Mouse (Mus musculus) ZHBTc4 (cell line): ENCODE results near the gene Matn4.

Source experiments
- DNase-seq: peaks from one replicate; pipeline ENCODE4 v3.0.0-alpha.2; 2011; ENCODE audit warnings: low read depth, low spot score

Gene Matn4

DNA sequence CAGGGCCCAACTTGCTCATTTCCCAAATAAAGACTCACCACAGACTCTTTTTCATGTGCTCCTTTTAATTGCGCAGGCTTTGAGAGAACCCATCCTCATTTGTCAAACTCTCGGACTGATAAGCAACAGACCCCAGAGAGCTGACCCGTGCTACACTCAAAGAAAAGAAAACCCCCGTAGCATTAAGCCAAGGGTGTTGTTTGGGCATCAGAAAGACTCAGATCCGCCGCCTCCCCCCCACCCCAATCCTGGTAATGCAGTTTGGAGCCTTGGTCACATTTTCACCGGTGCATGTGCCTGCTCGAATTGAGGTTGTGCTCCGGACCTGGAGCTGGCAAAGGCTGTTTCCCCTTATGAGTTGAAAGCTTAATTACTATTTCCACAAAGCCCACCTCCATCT lies at the start of gene Matn4:
TSS of gene Matn4 (minus strand) at position 101 of the 400 bp plus-strand sequence.
- no peak for DNase-seq

DNA sequence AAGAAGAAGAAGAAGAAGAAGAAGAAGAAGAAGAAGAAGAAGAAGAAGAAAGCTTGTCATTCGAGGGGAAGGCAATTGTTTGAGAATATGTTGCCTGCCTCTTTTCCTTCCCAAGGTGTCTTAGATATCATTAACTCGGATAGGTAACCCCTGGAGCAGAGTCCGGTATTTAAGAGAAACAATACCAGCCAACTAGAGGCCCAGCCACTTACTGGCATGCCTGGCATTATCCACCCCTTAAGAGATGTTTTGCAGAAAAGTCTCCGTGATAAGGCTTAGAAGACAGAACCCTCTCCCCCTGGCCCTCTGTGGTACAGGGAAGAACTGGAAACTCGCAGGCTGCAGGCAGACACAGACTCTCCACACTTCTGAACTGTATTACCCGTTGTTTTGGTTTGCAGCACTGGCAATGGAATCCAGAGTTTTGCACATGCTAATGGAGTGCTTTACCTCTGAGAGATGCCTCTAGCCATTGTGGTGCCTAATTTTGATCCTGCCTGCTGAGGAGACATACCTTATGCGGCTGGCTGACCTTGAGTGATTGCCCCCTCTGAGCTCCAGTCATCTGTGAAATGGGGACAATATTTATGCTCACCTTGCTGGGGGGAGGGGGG lies 49.0 kb upstream of the Matn4 start:
- no peak for DNase-seq

DNA sequence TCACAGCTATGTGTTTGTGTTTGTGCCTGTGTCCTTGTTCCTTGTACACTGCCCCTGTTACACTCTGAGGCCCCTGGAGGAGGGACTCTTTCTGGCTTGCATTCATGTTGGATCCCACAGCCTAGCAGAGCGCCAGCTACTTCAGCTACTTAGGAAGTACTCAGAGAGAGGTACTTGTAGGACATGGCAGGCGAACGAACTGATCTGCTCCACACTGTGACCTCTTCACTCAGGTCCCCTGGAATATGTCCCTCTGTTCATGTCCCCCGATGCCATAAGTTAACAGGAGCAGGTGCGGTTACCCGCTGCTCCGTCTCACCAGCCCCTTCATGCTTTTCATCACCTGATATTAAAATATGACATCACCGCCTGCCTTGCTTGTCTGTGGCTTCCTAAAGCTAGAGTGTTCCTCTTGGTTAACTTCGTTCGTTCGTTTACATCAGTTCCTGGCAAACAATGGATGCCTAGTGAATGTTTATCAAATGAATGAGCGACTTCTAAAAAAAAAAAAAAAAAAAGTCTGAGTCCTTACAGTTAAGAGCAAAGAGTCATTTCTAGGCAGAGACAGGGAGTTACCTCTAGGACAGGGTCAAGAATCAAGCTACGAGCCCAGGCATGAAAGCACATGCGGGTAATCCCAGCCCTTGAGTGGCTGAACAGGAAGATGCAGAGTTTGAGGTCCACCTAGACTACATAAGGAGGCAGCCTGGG lies 48.2 kb upstream of the Matn4 start:
- DNase-seq, result no peak

DNA sequence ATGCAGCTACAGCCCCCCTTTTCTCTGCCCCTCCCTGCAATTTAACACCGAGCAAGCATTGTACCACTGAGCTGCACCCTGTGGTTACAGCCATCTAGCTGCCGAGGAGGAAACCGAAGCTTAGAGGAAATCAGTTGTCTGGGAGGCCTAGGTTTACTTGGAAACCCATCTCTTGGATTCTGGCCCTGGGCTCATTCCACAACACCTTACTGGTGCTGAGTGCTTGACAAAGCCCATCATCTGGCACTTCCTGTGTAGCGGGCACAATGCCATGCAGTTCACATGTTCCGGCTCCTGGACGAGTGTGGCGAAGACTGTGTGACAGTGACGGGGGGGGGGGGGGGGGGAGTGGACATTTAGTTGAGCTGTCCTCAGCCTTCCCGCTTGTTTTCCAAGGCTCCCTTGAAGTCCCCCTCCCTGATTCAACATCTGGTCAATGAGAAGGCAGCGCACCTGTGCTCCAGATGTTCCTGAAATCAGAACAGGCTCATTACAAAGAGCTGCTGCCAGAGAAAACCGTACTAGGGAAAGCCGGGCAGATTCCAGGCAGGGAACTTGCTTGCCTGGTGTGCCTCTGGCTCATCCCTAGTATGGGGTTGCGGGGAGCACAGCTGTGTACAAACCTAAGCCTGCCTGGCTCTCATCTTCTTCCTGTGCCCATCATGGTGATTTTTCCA lies 47.2 kb upstream of the Matn4 start:
- DNase-seq, result peak; percentile 40

DNA sequence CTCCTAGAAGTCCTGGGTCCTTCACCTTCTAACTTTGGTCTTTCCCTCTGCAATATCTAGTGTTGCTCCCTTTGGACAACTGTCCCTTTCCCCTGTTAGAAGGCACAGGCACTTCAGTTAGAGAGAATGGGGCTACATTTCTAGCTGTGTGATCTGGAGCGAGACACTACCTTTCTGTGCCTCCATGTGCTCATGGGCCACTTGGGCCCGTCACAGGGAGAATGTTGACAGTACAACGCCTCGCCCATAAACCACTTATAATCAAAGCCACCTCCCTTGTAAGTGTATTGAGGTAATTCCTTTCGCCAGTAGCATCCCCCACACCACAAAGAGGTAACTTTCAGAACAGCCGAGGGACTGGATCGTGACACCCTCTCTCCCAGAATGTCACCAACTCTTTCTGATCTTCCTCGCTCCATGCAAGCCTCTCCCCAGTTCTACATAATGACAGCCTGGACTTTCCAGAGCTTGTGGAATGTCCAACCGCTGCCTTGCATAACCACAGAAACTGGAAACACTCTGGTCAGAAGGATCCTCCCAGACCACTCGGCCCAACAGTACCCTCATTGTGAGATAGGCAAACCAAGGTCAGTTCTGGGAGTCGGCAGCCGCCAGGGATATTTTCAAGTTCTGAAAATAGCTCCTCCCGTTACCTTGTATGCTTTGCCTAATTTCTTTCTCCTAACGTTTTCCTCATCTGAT lies 44.5 kb upstream of the Matn4 start:
- DNase-seq, result no peak

DNA sequence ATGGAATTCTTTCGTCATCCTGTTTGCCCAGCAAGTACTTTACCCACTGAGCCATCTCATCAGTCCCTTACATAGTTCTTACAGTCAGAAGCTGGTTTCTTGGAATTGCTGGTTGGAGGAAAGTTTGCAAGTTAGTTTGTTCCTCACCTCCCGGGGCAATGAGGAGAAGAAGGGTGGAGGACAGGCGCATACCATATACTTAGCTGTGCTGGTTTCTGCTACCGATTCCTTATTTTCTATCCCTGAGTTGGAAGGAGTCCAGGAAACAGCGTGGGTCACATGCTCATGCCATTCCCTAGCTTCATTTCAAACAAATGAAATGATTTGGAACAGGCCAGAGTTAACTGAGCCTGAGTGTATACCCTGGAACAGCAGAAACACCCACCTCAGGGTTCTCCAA lies 44.0 kb upstream of the Matn4 start:
- no peak for DNase-seq

DNA sequence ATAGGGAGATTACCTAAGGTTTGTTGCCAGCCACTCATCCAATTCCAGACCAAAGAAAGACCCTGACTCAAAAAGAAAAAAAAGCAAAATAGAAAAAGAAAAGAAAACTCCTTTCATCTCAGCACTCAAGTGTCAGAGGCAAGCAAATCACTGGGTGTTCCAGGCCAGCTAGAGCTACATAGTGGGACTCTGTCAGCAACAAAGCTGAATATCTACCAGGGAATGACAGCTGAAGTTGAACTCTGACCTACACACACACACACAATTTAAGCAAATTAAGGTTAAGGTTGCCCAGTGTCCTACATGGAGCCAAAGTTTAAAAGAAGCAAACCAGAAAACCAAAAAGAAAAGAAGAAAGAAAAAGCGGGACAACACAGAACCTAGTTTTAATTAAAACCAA lies 43.2 kb upstream of the Matn4 start:
- DNase-seq, result no peak

DNA sequence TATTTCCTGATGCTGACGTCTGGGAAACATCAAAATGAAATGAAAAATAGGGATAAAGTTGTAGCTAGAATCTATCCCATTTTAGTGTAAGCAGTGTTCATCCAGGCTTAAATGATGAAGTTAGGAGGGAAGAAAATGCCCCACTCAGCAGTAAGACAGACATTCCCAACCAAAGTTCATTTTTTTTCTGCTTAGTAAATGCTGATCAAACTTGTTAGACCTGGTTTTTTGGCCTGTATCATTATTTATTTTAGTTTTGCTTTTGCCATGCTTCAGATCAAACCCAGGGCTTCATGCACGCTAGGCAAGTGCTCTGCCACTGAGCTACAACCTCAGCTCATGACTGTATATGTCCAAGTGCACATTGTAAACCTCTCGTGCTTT lies 41.1 kb upstream of the Matn4 start:
- DNase-seq, result no peak

DNA sequence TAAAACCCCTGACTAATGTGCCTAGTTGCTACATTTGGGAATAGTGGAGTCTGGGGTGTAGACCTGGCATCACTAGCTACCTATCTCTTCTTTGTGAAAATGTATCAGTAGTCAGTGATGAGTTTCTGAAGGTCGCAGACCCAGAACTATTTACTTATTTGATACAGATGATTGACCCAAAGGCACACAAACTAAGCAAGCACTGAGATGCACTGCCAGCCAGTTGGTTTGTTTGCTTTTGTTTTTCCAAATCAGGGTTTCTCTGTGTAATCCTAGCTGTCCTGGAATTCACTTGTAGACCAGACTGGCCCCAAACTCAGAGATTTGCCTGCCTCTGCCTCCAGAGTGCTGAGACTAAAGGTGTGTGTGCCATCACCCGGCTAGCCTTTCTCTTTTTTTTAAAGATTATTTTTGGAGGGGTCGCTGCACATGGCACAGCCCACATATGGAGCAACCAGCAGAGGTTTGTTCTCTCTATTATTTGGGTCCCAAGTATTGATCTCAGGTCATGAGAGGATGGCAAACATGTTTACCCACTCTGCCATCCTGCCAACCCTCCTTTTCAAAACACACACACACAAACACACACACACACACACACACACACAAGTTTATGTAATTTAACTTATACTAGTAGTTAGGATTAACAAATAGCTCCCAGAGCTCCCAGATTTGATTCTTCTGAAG lies 40.6 kb upstream of the Matn4 start:
- no peak for DNase-seq

DNA sequence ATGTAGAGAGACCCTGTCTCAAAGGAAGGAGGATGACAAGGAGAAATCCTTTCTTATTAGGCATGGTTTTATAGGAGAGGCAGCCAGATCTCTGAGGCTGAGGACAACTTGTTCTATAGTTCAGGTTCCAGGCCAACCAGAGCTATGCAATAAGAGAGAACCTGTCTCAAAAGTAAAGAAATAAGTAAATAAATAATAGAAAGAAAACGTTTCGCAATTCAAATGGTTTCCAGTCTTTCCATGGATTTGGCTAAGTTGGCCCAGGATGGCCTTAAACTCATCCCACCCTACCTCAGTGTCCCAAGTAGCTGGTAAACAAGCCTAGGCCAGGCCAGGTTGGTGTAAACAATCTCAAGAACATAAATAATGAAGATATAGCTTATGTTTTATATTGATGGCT lies 39.7 kb upstream of the Matn4 start:
- DNase-seq, result no peak

DNA sequence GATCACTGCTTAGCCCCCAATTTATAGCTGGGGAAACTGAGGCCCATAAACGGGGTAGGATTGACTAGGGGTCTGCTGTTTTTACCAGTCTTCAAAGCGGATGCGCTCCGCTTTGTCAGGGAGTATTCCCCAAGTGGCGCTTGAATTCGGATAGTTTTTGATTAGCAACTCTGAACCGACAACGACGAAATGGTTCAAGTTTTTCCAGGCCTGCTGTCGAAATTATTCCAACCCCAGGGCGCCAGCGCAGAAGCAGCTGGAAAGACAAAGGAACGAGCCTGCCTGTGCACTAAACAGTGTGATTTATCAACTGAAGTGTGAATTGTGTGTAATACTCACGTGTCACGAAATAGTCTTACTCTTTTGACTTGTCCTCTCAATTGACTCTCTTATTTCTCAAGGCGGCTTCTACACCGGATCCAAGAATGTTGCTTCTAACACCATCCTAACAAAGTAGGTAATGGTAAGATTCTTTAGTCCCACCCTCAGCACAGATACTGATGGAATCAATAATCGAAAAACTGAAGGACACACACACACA lies 38.6 kb upstream of the Matn4 start, which contains the start of gene Sdc4:
TSS of gene Sdc4 (minus strand) at position 428 of the 541 bp plus-strand sequence.
- no peak for DNase-seq

DNA sequence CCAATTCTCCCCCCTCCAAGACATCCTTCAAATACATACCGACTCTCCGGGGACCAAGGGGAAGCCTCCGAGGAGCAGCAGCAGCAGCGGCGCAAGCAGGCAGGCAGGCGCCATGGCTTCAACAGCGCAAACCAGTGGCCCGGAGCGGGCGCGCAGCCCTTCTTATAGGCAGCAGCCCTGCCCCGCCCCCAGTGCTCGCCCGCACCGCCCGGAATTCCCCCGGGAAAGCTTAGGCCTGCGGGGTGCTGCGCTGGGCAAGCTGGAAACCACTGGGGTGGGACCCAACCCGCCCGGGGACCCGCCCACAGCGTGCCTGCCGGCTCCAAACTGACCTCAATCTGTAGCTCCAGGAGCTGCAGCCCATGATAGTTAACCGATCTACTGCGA lies 38.1 kb upstream of the Matn4 start:
- DNase-seq, result peak; percentile 96

DNA sequence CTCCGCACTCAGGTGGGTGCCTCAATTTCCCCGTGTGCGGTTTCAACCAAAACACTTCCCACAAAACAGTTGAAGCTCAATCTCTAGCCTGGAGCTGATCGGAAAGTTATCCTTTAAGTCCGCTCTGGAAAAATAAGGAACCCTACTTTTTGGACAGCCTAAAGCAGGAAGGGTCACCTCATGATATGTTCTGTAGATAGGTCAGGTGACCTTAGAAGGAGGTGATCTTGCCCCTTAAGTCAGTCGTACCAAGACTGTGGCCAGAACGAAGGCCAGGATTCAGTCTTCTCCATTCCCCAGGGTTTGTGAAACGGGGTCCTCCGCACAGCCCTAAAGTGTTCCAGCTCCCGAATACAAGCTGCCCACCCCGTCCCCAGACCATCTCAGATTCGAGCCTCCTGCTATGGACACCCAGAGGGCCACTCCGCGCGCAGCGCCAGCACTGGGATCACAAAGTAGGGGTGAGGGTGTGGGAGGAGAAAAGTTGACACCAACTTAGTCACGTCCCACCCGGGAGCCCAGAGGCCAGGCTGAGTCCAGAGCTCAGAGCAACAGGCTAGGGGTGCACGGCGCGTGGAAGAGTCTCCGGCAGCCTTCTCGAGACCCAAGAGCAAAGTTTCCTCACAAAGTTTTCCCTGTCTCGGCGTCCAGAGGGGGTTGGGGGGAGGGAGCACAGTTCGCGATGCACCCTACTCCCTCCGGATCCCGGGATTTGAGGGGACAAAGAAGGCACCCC lies 37.5 kb upstream of the Matn4 start:
- no peak for DNase-seq

DNA sequence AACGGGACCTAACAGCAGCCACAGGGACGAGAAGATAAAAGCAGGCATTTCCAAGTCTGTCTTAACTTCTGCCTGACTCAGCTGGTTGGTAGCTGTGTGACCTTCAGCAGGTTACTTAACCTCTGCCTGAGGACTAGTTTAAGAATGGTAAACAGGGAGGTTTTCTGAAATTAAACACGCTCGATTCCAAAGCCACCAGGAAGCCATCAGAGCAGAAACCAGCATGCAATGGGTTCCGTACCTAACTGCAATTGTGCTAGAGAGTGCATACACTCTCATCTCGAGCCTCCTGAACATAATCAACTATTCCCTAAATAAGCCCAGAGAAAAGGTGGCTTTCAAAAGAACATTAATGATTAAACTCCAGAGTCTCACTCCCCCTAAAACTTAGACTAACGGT lies 36.8 kb upstream of the Matn4 start:
- DNase-seq, result no peak

DNA sequence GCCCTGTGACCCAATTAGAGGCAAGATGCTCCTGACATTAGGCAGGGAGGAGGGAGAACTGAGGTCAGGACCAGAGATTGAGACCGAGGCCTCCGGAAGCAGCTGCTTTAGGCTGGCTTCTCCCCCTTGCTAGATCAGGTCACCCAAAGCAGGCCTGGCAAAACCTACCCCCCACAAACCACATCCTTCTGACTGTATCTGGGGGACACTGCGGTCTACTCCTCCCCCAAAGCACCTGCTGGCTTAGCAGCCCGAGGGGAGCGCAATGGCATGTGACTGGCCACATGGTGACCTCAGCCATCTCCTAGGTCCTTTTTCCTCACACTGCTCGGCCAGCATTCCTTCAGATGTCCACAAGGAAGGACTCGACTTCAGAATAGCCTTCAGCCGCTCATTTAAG lies 36.2 kb upstream of the Matn4 start:
- no peak for DNase-seq

DNA sequence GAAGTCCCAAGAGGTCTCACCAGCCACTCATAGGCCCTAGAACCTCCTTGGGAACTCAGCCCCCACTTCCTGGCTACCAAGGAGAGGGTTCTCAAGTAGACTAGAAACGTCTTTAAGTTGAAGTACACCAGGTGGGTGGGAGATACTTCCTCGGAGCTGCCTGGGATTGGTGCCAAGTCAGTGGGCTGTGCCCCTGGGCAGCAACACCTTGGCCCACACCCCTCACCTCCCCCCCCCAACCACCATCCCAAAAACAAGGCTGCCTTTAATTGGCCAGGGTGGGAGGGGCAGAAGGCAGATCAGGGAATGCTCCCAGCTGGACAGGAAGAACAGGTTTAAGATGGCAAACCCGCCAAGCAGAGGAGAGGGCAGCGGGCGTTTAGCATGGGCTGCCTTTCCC lies 35.4 kb upstream of the Matn4 start:
- DNase-seq, result no peak

DNA sequence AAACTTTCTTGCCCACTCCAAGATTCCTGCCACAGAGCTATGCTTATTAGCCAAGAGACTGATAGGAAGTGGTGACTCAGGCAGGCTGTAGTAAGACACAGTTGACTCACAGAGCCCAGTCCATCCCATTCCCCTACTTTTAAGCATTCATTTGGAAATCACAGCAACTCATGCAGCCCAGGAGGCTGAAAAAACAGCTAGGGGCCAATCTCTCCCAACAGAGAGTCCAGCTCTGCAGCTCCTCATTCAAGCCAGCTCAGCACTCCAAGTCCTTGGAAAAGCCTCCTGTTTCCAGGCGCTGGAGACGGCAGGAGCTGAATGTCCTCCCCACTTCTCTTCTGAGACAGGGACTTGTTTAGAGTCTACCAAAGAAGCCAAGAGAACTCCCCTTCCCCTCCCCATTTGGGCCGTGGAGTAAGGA lies 34.1 kb upstream of the Matn4 start:
- no peak for DNase-seq

DNA sequence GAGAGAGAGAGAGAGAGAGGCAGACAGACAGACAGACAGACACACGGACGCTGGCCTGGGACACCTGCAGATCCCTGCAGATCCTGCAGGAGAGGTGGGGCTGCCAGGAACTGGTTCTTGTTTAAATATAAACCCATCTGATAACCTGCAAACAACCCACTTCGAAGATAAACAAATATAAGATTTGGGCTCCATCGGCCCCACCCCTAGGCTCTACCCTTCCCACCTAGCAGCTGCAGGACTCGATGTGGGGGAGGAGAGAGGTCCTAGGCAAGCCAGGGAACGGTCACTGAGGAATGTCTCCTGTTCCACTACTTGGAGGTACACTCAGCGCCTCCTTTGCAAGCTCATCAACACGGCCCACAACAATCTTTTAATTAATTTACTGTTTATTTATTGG lies 33.3 kb upstream of the Matn4 start:
- no peak for DNase-seq

DNA sequence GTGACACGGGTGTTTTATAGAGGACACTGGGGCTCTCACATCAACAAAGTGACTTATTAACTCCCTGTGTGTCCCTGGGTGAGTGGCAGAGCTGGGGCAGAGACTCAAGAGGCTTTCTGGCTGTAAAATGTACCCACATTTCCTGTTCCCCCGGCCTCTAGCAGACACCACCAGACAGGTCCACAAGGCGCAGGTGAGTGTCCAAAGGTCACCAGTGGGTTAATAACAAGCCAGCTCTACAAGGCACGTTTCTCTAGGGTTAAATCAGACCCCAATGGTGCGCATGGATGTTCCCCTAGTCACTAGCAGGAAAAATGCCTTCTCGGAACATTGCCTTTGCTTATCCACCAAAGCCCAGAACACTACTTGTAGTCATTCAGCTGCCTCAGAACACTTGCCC lies 32.8 kb upstream of the Matn4 start:
- DNase-seq, result no peak

DNA sequence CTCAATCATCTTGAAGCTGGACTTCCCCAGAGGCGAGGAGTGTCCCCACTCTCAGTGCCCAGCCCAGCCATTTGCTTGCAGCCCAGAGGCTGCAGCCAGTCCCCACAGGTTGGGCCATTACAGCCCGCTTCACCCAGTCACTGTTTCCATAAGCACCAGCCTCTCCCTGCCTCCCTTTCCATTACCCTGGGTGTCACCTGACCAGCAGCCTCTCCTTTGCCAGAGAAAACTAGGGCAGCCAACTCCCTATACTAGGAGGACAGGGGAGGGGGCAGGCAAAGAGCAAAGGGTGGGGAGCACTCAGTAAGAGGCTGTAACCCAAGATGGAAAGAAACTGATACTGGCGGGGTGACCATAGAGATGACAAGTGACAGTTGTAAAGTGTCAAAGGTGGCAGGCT lies 32.0 kb upstream of the Matn4 start:
- no peak for DNase-seq
